Mouse (Mus musculus) ES-E14 (cell line): ENCODE results near the gene Galnt13.

Source experiments
- CHD2 ChIP-seq: IDR thresholded peaks from 2 replicates; pipeline ENCODE4 v1.6.1; 2014; ENCODE audit warnings: mild to moderate bottlenecking, low read depth, low read length, inconsistent platforms
- HCFC1 ChIP-seq: IDR thresholded peaks from 2 replicates; pipeline ENCODE4 v1.6.1; 2012; ENCODE audit warnings: low read length, inconsistent platforms, borderline replicate concordance; ENCODE audit not compliant: insufficient read depth
- MAFK ChIP-seq: IDR thresholded peaks from 2 replicates; pipeline ENCODE4 v1.6.1; 2014; ENCODE audit warnings: mild to moderate bottlenecking, low read depth, low read length, inconsistent platforms; ENCODE audit not compliant: insufficient read depth
- ZC3H11A ChIP-seq: IDR thresholded peaks from 2 replicates; pipeline ENCODE4 v1.6.1; 2012; ENCODE audit warnings: low read depth, mild to moderate bottlenecking, inconsistent platforms, low read length, borderline replicate concordance
- ZNF384 ChIP-seq: IDR thresholded peaks from 2 replicates; pipeline ENCODE4 v1.6.1; 2012; ENCODE audit warnings: low read depth, low read length, inconsistent platforms

DNA sequence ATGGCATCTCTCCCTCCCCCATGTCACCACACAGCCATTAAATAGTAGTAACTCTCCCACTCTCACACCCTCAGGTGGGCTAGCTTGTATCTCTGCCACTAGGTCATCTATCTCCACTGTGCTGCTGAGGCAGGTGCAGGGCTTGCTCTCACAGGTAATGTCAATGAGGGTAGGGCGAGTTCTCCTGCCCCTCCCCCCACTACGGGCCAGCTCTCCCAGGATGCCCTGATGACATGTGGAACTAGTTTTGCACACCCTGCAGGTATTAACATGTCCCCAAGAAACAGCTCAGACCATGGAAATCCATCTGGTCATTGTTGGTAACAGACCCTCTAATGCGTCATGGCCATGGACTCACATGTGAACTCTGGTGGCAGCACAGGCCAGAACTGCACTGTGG is 129.0 kb downstream of the Galnt13 start:
- TF ChIP-seq MAFK: no peak
- no peak for TF ChIP-seq ZNF384
- no peak for TF ChIP-seq HCFC1
- no peak for TF ChIP-seq ZC3H11A
- no peak for TF ChIP-seq CHD2
